Mouse (Mus musculus): ENCODE results near the gene B3gntl1. TPM values are rescaled to one million over a fixed set of nuclear protein-coding genes. Genes with fewer than 3 reads are reported as not detected.
A peak's percentile ranks its signal among the peaks of the same experiment; 100 is the strongest.

Gene B3gntl1
- polyA plus RNA-seq, 1 experiment = 7.6 TPM

DNA sequence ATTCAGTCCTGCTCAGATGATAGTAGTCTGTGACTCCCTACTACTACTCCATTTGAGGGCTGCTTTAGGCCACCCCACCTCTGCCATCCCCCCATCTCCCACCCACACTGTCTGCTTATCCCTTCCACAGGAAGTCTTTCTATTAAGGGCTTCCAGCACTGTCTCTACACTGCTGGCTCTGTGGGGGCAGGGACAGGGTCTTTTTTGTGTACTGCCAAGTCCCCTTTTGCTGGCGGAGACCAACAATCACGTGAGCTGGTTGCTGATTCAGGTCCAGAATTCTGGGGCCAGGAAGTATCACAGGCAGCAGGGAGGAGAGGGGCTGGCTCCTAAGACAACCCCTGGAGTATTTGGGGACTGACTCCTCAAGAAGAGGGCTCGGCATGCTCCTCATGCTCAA is 10.3 kb upstream of the B3gntl1 start:
- Histone ChIP-seq H3K27me3 (ENCODE audit: control insufficient read depth, insufficient read depth, low read length) (no peaks in the 10 kb centered on the region), H3K4me3 (ENCODE audit: control insufficient read depth, low read depth, low read length) (no peak overlapping the region), H3K27ac (ENCODE audit: control insufficient read depth, insufficient read depth, low read depth, low read length) (no peak overlapping the region), H3K4me1 (ENCODE audit: control insufficient read depth, insufficient read depth, low read length) (no peaks in the 10 kb centered on the region; the same call in 1 of the 2 replicates), H3K36me3 (ENCODE audit: control insufficient read depth, insufficient read depth, low read length) (no peaks in the 10 kb centered on the region)
- TF ChIP-seq CTCF (IDR thresholded peaks at IDR 0.05; ENCODE audit: control insufficient read depth, insufficient read depth, insufficient replicate concordance, low read depth, low read length) (no peak), POLR2A (IDR thresholded peaks at IDR 0.05; ENCODE audit: control insufficient read depth, low read depth, low read length) (no peak)

DNA sequence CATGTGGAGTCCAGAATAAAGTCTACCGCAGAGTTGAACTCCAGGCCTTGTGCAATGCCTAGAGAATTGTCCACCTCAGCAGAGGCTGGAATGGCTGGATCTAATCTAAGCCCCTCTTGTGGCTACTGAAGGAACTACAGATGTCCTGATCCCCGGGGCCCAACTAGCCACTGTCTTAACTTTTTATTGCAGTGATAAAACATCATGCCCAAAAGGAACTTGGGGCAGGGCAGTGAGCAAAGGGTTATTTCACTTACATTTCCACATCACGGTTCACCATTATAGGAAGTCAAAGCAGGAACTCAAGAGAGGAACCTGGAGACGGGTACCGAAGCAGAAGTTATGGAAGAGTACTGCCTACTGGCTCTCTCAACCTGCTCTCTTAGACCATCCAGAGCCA is 7.8 kb upstream of the B3gntl1 start:
- Histone ChIP-seq H3K27ac (ENCODE audit: control insufficient read depth, insufficient read depth, low read depth, low read length) (no peak overlapping the region), H3K4me1 (ENCODE audit: control insufficient read depth, insufficient read depth, low read length) (no peaks in the 10 kb centered on the region), H3K36me3 (ENCODE audit: control insufficient read depth, insufficient read depth, low read length) (no peaks in the 10 kb centered on the region), H3K4me3 (ENCODE audit: control insufficient read depth, low read depth, low read length) (no peak overlapping the region), H3K27me3 (ENCODE audit: control insufficient read depth, insufficient read depth, low read length) (no peaks in the 10 kb centered on the region)
- TF ChIP-seq POLR2A (IDR thresholded peaks at IDR 0.05; ENCODE audit: control insufficient read depth, low read depth, low read length) (no peak), CTCF (IDR thresholded peaks at IDR 0.05; ENCODE audit: control insufficient read depth, insufficient read depth, insufficient replicate concordance, low read depth, low read length) (peak; percentile 4; the same call in 1 of the 2 replicates)

DNA sequence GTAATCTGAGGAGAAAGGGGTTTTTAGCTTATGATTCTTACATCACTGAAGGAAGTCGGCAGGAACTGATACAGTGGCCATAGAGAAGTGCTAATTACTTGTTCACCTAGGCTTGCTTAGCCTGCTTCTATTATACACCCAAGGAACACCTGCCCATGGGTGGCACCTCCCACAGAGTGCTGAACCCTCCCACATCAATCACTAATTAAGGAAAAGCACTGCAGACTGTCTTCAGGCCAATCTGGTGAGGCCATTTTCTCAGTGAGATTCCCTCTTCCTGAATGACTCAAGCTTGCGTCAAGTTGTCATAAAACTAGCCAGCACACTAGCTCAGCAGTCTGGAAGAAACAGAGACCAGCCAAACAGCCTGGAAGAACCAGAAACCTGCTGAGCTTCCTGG is 6.6 kb upstream of the B3gntl1 start:
- no peaks in the 10 kb centered on the region for H3K27me3 ChIP-seq (ENCODE audit: control insufficient read depth, insufficient read depth, low read length)

DNA sequence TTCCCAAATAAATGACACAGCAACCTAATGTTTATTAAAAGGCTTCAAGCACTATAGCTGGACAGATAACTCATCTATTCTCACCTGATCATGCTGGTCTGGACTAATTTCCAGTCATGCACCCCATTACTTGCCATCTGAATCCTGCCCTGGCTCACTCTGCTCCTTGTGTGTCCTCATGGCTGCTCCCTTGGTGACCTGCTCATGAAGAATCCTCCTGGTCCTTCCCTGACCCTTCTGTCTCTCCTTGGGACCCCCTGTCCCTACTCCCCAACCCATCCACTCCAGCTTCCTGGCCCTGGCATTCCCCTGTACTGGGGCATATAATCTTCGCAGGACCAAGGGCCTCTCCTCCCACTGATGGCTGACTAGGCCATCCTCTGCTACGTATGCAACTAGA is 3.9 kb upstream of the B3gntl1 start:
- no peaks in the 10 kb centered on the region for H3K36me3 ChIP-seq (ENCODE audit: control insufficient read depth, insufficient read depth, low read length)
- peaks cover 5% of the 10 kb centered on the region for H3K4me1 ChIP-seq (ENCODE audit: control insufficient read depth, insufficient read depth, low read length)
- H3K4me3 ChIP-seq (ENCODE audit: control insufficient read depth, low read depth, low read length) = no peak overlapping the region
- no peak for TF ChIP-seq POLR2A (IDR thresholded peaks at IDR 0.05; ENCODE audit: control insufficient read depth, low read depth, low read length)
- TF ChIP-seq CTCF (IDR thresholded peaks at IDR 0.05; ENCODE audit: control insufficient read depth, insufficient read depth, insufficient replicate concordance, low read depth, low read length) = no peak
- no peaks in the 10 kb centered on the region for H3K27me3 ChIP-seq (ENCODE audit: control insufficient read depth, insufficient read depth, low read length)
- H3K27ac ChIP-seq (ENCODE audit: control insufficient read depth, insufficient read depth, low read depth, low read length) = no peak overlapping the region

More for the DNA sequence above, 6.6 kb upstream of the B3gntl1 start:
- Histone ChIP-seq H3K4me1 (ENCODE audit: control insufficient read depth, insufficient read depth, low read length) (no peaks in the 10 kb centered on the region), H3K36me3 (ENCODE audit: control insufficient read depth, insufficient read depth, low read length) (no peaks in the 10 kb centered on the region), H3K27ac (ENCODE audit: control insufficient read depth, insufficient read depth, low read depth, low read length) (no peak overlapping the region), H3K4me3 (ENCODE audit: control insufficient read depth, low read depth, low read length) (no peak overlapping the region)
- TF ChIP-seq POLR2A (IDR thresholded peaks at IDR 0.05; ENCODE audit: control insufficient read depth, low read depth, low read length) (no peak), CTCF (IDR thresholded peaks at IDR 0.05; ENCODE audit: control insufficient read depth, insufficient read depth, insufficient replicate concordance, low read depth, low read length) (no peak)

DNA sequence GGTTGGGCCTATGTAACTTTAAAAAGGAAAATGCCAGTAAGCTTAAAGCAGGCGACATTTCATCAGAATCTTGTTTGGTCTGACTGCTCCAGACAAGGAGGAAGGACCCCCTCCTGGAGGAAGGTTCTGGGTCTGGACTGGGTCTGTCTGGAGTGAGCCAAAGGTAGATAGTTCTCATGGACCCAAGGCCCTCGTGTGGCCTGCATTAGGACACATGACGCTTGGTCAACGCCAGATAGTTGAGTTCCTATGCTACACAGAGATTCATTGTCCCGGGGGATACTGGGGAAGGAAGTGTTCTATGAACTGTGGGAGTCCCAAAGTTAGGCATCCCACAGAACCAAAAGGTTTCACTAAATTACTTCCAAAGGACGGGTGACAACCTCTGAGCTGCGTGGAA is 676 bp upstream of the B3gntl1 start:
- TF ChIP-seq POLR2A (IDR thresholded peaks at IDR 0.05; ENCODE audit: control insufficient read depth, low read depth, low read length) = no peak
- TF ChIP-seq CTCF (IDR thresholded peaks at IDR 0.05; ENCODE audit: control insufficient read depth, insufficient read depth, insufficient replicate concordance, low read depth, low read length) = no peak
- Histone ChIP-seq H3K4me3 (ENCODE audit: control insufficient read depth, low read depth, low read length) (peak overlapping the region; percentile 75), H3K27me3 (ENCODE audit: control insufficient read depth, insufficient read depth, low read length) (no peaks in the 10 kb centered on the region), H3K27ac (ENCODE audit: control insufficient read depth, insufficient read depth, low read depth, low read length) (peak overlapping the region; percentile 90), H3K4me1 (ENCODE audit: control insufficient read depth, insufficient read depth, low read length) (peaks cover 5% of the 10 kb centered on the region), H3K36me3 (ENCODE audit: control insufficient read depth, insufficient read depth, low read length) (no peaks in the 10 kb centered on the region)

DNA sequence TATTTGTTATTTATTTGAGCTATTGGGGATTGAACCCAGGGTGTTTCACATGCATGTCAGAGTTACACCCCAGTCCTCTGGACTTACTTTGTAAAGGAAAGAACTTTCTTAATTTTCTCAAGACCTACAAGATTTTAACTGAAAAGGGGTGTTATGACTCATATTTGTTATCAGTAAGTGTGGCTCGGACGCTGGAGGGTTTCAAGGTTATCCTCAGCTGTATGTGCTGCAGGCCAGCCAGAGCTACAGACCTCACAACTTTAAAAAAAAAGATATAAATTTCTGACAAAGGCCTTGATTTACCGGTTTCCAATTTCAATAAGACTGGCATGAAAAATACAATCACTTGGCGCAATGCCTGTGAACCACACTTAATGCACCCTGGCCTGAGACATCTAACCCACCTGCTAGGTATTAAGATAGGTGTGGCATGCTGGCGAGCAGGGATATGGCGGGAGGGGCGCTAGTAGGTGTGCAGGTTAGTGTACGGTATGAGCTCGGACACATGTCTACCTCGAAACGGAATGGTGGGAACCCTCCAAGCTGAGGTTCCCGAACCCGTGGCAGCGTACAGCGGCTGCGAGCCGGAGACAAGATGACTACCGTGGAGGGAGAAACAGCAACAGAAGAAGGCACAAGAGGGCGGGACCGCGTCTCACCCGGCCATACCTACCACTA is 502 bp downstream of the B3gntl1 start:
- H3K27me3 ChIP-seq (ENCODE audit: control insufficient read depth, insufficient read depth, low read length) = no peaks in the 10 kb centered on the region
- H3K4me1 ChIP-seq (ENCODE audit: control insufficient read depth, insufficient read depth, low read length) = peaks cover 5% of the 10 kb centered on the region
- H3K27ac ChIP-seq (ENCODE audit: control insufficient read depth, insufficient read depth, low read depth, low read length) = peak overlapping the region; percentile 69
- TF ChIP-seq CTCF (IDR thresholded peaks at IDR 0.05; ENCODE audit: control insufficient read depth, insufficient read depth, insufficient replicate concordance, low read depth, low read length) (no peak), POLR2A (IDR thresholded peaks at IDR 0.05; ENCODE audit: control insufficient read depth, low read depth, low read length) (no peak)
- no peaks in the 10 kb centered on the region for H3K36me3 ChIP-seq (ENCODE audit: control insufficient read depth, insufficient read depth, low read length)
- peak overlapping the region; percentile 75 for H3K4me3 ChIP-seq (ENCODE audit: control insufficient read depth, low read depth, low read length)

DNA sequence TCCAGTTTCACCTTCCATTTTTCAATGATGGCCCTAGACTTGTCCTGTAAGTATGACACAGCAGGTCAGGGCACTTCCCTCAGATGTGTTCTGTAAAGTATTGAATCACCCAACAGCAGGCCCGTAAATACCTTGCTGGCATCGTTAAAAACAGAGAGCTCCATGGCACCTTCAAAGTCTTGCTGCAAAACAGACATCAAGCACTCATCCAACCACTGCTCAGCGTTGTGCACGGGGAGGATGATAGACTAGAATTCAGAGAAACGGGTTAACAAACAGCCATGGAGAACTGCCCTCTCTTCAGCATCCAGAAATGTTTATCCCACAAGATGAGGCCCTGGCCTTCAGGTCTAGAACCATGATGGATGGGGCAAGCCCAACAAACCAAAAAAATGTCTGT is 2.0 kb downstream of the B3gntl1 start:
- Histone ChIP-seq H3K4me1 (ENCODE audit: control insufficient read depth, insufficient read depth, low read length) (peaks cover 5% of the 10 kb centered on the region), H3K4me3 (ENCODE audit: control insufficient read depth, low read depth, low read length) (no peak overlapping the region), H3K27me3 (ENCODE audit: control insufficient read depth, insufficient read depth, low read length) (no peaks in the 10 kb centered on the region), H3K27ac (ENCODE audit: control insufficient read depth, insufficient read depth, low read depth, low read length) (no peak overlapping the region), H3K36me3 (ENCODE audit: control insufficient read depth, insufficient read depth, low read length) (no peaks in the 10 kb centered on the region)
- TF ChIP-seq POLR2A (IDR thresholded peaks at IDR 0.05; ENCODE audit: control insufficient read depth, low read depth, low read length) (no peak), CTCF (IDR thresholded peaks at IDR 0.05; ENCODE audit: control insufficient read depth, insufficient read depth, insufficient replicate concordance, low read depth, low read length) (no peak)
